Mouse (Mus musculus): ENCODE results near the gene Pabpn1l. TPM values are rescaled to one million over a fixed set of nuclear protein-coding genes. Genes with fewer than 3 reads are reported as not detected.
"Not testable (repeated sequence)": the region's sequence is repeated elsewhere in the genome, so short reads cannot be mapped to it uniquely, and the experiment has no call there.

Pabpn1l gene
- polyA plus RNA-seq, 1 experiment from 2014 or later: not detected

DNA sequence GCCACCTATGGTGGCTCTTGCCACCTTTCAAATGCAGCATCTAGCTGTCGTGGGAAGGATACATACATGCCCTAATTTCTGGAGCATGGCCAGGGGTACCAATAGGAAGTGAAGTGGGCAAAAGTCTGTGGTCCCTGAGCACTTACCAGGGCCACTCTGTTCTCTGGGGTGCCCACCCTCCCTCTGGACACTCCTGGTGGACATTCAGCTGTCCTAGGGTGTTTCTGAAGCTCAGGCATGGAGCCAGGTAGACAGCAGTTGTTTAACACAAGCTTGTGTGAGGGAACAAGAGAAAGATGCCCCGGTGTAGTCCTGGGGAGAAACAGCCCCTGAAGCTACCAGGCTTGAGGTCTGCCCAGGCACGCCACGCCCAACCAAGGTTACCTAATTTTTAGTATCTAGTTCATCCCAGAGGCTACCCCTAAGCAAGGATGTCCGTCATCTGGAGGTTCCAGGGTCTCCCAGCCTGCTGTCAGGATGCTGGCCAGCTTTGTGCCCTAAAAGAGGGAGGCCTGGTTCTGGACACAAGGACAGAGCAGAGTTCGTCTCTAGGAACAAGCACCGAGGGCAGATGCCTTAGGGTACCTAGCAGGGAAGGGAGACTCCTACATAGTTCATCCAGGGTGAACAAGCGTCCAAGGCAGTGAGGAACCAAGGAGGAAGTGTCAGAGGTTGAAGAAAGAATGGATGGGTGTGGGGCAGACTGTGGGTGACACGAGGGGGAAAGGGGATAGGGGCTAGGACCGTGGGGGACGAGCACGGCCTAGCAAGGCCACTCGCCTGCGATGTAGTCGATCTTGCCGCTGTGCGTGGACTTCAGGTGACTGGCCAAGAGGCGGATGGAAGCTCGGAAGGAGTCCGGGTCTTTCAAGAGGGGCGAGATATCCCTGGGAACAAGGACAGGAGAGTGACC is 46.5 kb downstream of the Pabpn1l start:
- no peak for DNase-seq (ENCODE audit: low spot score)
- H3K4me2 ChIP-seq (replicated peaks): peak overlapping the region; percentile 75
- WGBS: 19% methylated on average over 21 of the region's 21 CpGs
- H3K4me3 ChIP-seq (replicated peaks; ENCODE audit: low read length): peak overlapping the region; percentile 53
- H3K27me3 ChIP-seq (ENCODE audit: control insufficient read depth, insufficient read depth, low read length): no peaks in the 10 kb centered on the region
- peak overlapping the region; percentile 80 for H3K9ac ChIP-seq
- 0 out of 2 replicates have a peak, but pooled peaks have one; percentile 15 for ATAC-seq (ENCODE audit: low FRiP score)
- no peaks in the 10 kb centered on the region for H3K9me3 ChIP-seq (ENCODE audit: control insufficient read depth, low read length)
- H3K4me1 ChIP-seq (replicated peaks; ENCODE audit: control insufficient read depth, insufficient read depth, low read length): peaks cover 22% of the 10 kb centered on the region
- H3K36me3 ChIP-seq (replicated peaks; ENCODE audit: control insufficient read depth, insufficient read depth): peaks cover 5% of the 10 kb centered on the region; the same call in 1 of the 2 replicates
- peak overlapping the region; percentile 66 for H3K27ac ChIP-seq

DNA sequence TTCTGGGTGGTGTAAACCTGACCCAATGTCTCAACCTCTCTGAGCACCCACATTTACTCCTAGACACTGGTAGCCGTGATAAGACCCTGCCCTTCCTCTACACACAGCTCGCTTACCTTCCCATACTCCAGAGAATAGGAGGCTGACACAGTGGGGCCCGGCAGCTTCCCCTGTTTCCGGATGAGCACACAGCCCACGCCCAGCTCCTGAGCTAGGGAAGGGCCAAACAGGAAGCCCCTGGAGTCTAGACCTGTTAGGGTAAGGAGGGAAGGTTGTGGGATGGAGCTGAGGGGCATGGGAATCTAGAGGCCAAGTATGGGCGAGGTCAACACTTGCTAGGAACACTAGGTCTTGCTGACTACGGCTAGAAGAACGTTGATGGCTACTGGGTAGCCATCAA is 47.3 kb downstream of the Pabpn1l start:
- peaks cover 22% of the 10 kb centered on the region for H3K4me1 ChIP-seq (replicated peaks; ENCODE audit: control insufficient read depth, insufficient read depth, low read length)
- H3K36me3 ChIP-seq (replicated peaks; ENCODE audit: control insufficient read depth, insufficient read depth): peaks cover 7% of the 10 kb centered on the region; the same call in 1 of the 2 replicates
- ATAC-seq (ENCODE audit: low FRiP score) (no peak), DNase-seq (ENCODE audit: low spot score) (no peak)
- no peaks in the 10 kb centered on the region for H3K9me3 ChIP-seq (ENCODE audit: control insufficient read depth, low read length)
- 71% methylated on average over 8 of the region's 8 CpGs for WGBS
- H3K4me2 ChIP-seq (replicated peaks): peak overlapping the region; percentile 75
- peak overlapping the region; percentile 80; the same call in 1 of the 2 replicates for H3K9ac ChIP-seq
- H3K27ac ChIP-seq: no peak overlapping the region
- H3K27me3 ChIP-seq (ENCODE audit: control insufficient read depth, insufficient read depth, low read length): no peaks in the 10 kb centered on the region
- peak overlapping the region; percentile 53; the same call in 1 of the 2 replicates for H3K4me3 ChIP-seq (replicated peaks; ENCODE audit: low read length)

DNA sequence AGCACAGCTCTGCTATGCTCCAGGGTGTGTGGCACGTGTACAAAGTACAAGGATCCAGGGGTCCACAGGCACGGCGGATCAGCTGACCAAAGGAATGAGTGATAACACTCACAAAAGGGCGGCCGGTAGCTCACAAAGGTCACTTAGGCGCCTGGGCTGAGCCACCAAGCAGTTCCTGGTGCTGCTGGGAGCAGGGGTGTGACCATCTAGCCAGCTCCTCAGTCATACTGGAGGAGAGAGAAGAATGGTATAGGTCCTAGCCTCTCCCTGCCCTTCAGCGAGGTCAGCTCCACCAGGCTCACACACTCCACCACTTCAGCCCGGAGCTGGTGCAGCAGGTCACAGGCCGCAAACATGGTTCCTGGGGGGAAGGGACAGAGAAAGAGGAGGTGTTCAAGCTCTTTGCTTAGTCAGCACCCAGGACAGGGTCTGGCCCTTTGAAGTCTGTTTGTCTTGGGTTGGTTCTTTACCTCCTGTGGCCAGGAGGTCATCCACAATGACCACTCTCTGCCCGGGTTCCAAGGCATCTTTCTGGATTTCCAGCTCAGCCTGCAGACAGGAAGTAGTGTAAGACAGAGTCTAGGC is 47.8 kb downstream of the Pabpn1l start:
- Histone ChIP-seq H3K27ac (no peak overlapping the region), H3K27me3 (ENCODE audit: control insufficient read depth, insufficient read depth, low read length) (no peaks in the 10 kb centered on the region), H3K9me3 (ENCODE audit: control insufficient read depth, low read length) (no peaks in the 10 kb centered on the region), H3K4me1 (replicated peaks; ENCODE audit: control insufficient read depth, insufficient read depth, low read length) (peaks cover 22% of the 10 kb centered on the region), H3K9ac (no peak overlapping the region), H3K4me3 (replicated peaks; ENCODE audit: low read length) (no peak overlapping the region), H3K4me2 (replicated peaks) (peak overlapping the region; percentile 75; the same call in 1 of the 2 replicates), H3K36me3 (replicated peaks; ENCODE audit: control insufficient read depth, insufficient read depth) (peaks cover 11% of the 10 kb centered on the region; the same call in 1 of the 2 replicates)
- WGBS: 48% methylated on average over 10 of the region's 10 CpGs
- no peak for ATAC-seq (ENCODE audit: low FRiP score)
- no peak for DNase-seq (ENCODE audit: low spot score)

DNA sequence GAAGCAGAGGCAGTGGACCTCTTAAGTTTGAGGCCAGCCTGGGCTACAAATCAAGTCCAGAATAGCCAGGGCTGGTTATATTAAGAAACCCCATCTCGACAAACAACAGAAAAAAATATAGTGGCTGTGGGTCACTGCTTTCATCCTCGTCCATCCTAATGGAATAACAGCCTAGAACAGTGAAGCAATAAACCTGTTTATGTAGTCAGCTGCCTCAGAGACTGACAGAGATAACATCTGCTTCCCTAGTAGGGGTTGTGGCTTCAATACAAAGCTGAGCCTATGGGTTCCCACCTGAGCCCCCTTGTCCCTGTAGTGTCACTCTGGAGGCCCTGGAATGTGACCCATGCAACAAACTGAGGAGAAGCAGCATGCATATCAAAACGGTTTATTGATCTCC is 48.3 kb downstream of the Pabpn1l start:
- no peak overlapping the region for H3K4me2 ChIP-seq (replicated peaks)

DNA sequence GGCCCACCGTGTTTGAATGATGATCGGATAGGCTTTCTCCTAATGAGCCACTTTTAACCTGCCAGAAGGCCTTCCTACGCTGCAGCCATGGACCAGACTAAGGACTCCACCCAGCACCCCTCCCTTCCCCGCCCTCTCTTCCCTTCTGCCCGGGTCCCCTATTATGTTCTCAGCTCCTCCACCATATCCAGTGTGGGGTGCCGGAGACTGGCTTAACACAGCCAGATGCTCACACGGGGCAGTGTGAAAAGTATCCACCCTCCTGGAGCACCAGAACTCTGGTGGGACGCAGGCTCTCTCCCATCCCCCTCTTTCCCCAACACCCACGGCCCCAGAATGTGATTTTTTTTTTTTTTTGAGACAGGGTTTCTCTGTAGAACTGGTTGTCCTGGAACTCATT is 49.0 kb downstream of the Pabpn1l start:
- DNase-seq (ENCODE audit: low spot score) (no peak), ATAC-seq (ENCODE audit: low FRiP score) (no peak)
- Histone ChIP-seq H3K27me3 (ENCODE audit: control insufficient read depth, insufficient read depth, low read length) (no peaks in the 10 kb centered on the region), H3K9me3 (ENCODE audit: control insufficient read depth, low read length) (no peaks in the 10 kb centered on the region), H3K9ac (no peak overlapping the region), H3K27ac (no peak overlapping the region), H3K36me3 (replicated peaks; ENCODE audit: control insufficient read depth, insufficient read depth) (peaks cover 11% of the 10 kb centered on the region; the same call in 1 of the 2 replicates), H3K4me2 (replicated peaks) (no peak overlapping the region), H3K4me3 (replicated peaks; ENCODE audit: low read length) (no peak overlapping the region), H3K4me1 (replicated peaks; ENCODE audit: control insufficient read depth, insufficient read depth, low read length) (peaks cover 29% of the 10 kb centered on the region)
- WGBS: 51% methylated on average over 9 of the region's 9 CpGs

More for the DNA sequence above, 48.3 kb downstream of the Pabpn1l start:
- H3K27ac ChIP-seq: no peak overlapping the region
- no peak for ATAC-seq (ENCODE audit: low FRiP score)
- H3K36me3 ChIP-seq (replicated peaks; ENCODE audit: control insufficient read depth, insufficient read depth): peaks cover 11% of the 10 kb centered on the region; the same call in 1 of the 2 replicates
- no peaks in the 10 kb centered on the region for H3K27me3 ChIP-seq (ENCODE audit: control insufficient read depth, insufficient read depth, low read length)
- no peak overlapping the region for H3K9ac ChIP-seq
- H3K4me3 ChIP-seq (replicated peaks; ENCODE audit: low read length): no peak overlapping the region
- H3K9me3 ChIP-seq (ENCODE audit: control insufficient read depth, low read length): no peaks in the 10 kb centered on the region
- 52% methylated on average over 3 of the region's 3 CpGs for WGBS
- no peak for DNase-seq (ENCODE audit: low spot score)
- peaks cover 22% of the 10 kb centered on the region for H3K4me1 ChIP-seq (replicated peaks; ENCODE audit: control insufficient read depth, insufficient read depth, low read length)

DNA sequence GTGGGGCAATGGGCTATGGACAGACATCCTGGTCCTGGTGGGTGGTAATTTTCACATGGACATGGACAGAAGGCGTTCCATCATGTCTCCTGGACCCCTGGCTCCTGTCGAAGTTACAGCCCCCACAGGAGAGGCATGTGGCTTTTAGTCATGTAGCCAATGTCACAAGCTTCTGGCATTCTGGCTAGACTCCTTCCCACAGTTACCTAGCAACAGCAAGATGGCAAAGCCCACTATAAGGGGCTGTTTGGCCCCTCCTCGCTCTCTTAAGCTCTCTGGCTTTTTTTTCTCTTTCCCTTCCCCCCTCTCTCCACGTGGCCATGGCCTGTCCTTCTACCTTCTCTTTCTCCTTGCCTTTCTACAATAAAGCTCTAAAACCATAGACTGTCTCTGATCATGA is 49.4 kb downstream of the Pabpn1l start:
- not testable (repeated sequence) for ATAC-seq (ENCODE audit: low FRiP score); H3K27me3 ChIP-seq (ENCODE audit: control insufficient read depth, insufficient read depth, low read length); H3K27ac ChIP-seq; H3K9ac ChIP-seq; H3K9me3 ChIP-seq (ENCODE audit: control insufficient read depth, low read length); H3K4me3 ChIP-seq (replicated peaks; ENCODE audit: low read length); H3K4me2 ChIP-seq (replicated peaks); DNase-seq (ENCODE audit: low spot score)
- Histone ChIP-seq H3K36me3 (replicated peaks; ENCODE audit: control insufficient read depth, insufficient read depth) (peaks cover 11% of the 10 kb centered on the region; the same call in 1 of the 2 replicates), H3K4me1 (replicated peaks; ENCODE audit: control insufficient read depth, insufficient read depth, low read length) (peaks cover 33% of the 10 kb centered on the region)
- WGBS: 28% methylated on average over 4 of the region's 4 CpGs

DNA sequence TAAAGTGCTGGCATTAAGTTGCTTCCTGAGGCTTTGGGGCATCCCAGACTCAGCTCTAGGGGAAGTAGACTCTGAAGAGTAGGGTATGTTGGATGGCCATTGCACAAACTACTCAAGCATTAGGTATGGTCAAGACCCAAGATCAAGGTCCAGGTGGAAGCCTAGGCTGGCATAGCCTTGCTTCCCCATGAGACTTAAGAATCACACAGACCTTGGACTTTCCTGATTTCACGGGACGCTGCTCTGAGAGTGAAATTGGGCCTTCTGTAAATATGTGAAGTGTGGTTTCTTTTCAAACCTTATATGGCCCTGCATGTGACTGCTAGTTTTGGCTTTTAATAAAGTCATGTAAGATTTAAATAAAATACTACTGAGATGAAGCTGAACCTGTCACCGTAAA is 49.8 kb downstream of the Pabpn1l start:
- Histone ChIP-seq H3K9ac (no peak overlapping the region), H3K4me3 (replicated peaks; ENCODE audit: low read length) (no peak overlapping the region), H3K27me3 (ENCODE audit: control insufficient read depth, insufficient read depth, low read length) (no peaks in the 10 kb centered on the region), H3K4me1 (replicated peaks; ENCODE audit: control insufficient read depth, insufficient read depth, low read length) (peaks cover 33% of the 10 kb centered on the region), H3K27ac (no peak overlapping the region), H3K9me3 (ENCODE audit: control insufficient read depth, low read length) (no peaks in the 10 kb centered on the region), H3K36me3 (replicated peaks; ENCODE audit: control insufficient read depth, insufficient read depth) (peaks cover 11% of the 10 kb centered on the region; the same call in 1 of the 2 replicates), H3K4me2 (replicated peaks) (no peak overlapping the region)
- ATAC-seq (ENCODE audit: low FRiP score) (no peak), DNase-seq (ENCODE audit: low spot score) (no peak)
- WGBS: 92% methylated on average over 3 of the region's 3 CpGs

DNA sequence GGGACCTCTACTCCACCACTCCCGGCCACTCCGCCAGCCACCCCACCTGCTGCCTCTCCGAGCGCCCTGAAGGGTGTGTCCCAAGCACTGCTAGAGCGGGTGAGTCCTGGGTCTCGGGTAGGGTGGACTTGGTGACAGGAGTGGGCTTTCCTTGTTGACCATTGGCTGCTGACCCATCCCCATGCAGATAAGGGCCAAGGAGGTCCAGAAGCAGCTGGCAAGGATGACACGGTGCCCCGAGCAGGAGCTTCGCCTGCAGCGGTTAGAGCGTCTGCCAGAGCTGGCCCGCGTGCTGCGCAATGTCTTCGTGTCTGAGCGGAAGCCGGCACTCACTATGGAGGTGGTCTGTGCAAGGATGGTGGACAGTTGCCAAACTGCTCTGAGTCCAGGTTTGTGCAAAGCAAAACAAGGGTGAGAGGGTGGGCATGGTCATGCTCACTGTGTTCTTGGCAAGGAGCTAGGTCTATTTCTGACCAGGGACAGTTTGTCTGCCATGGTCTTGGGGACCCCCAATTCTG is 50.7 kb downstream of the Pabpn1l start:
- no peak overlapping the region for H3K27ac ChIP-seq
- no peaks in the 10 kb centered on the region for H3K27me3 ChIP-seq (ENCODE audit: control insufficient read depth, insufficient read depth, low read length)
- H3K36me3 ChIP-seq (replicated peaks; ENCODE audit: control insufficient read depth, insufficient read depth): peaks cover 11% of the 10 kb centered on the region; the same call in 1 of the 2 replicates
- no peak overlapping the region for H3K9ac ChIP-seq
- H3K4me3 ChIP-seq (replicated peaks; ENCODE audit: low read length): no peak overlapping the region
- peaks cover 34% of the 10 kb centered on the region for H3K4me1 ChIP-seq (replicated peaks; ENCODE audit: control insufficient read depth, insufficient read depth, low read length)
- no peaks in the 10 kb centered on the region for H3K9me3 ChIP-seq (ENCODE audit: control insufficient read depth, low read length)
- WGBS: 89% methylated on average over 17 of the region's 17 CpGs
- H3K4me2 ChIP-seq (replicated peaks): no peak overlapping the region
- DNase-seq (ENCODE audit: low spot score) (no peak), ATAC-seq (ENCODE audit: low FRiP score) (no peak)

DNA sequence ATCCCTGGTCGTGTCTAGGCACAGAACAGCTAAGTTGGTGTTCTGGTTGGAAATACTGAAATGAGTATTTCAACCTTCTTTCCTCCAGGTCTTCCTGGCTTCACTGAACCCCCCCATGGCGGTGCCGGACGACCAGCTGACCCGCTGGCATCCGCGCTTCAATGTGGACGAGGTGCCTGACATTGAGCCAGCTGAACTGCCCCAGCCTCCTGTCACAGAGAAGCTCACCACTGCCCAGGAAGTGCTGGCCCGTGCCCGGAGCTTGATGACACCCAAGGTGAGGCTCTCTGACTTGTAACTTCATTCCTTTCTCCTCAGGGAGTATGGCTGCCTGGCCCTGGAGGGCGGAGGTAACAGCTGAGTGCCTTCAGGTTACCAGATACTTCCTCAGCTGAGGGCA is 51.4 kb downstream of the Pabpn1l start:
- Histone ChIP-seq H3K4me3 (replicated peaks; ENCODE audit: low read length) (no peak overlapping the region), H3K9ac (no peak overlapping the region), H3K4me1 (replicated peaks; ENCODE audit: control insufficient read depth, insufficient read depth, low read length) (peaks cover 39% of the 10 kb centered on the region), H3K4me2 (replicated peaks) (no peak overlapping the region), H3K9me3 (ENCODE audit: control insufficient read depth, low read length) (no peaks in the 10 kb centered on the region), H3K27ac (no peak overlapping the region), H3K36me3 (replicated peaks; ENCODE audit: control insufficient read depth, insufficient read depth) (peaks cover 11% of the 10 kb centered on the region; the same call in 1 of the 2 replicates), H3K27me3 (ENCODE audit: control insufficient read depth, insufficient read depth, low read length) (no peaks in the 10 kb centered on the region)
- no peak for ATAC-seq (ENCODE audit: low FRiP score)
- 93% methylated on average over 11 of the region's 11 CpGs for WGBS
- DNase-seq (ENCODE audit: low spot score): no peak

Data from hindbrain, embryonic 14.5 days (tissue).